In genomic region chr9:99062544-99062943, GRCm38 (mm10) we compare ENCODE assay signal across 8 mouse cellular contexts. TPM values are rescaled to one million over a fixed set of nuclear protein-coding genes. Genes with fewer than 3 reads are reported as not detected.
A peak's percentile ranks its signal among the peaks of the same experiment; 100 is the strongest.
DNase-seq lines count a peak whose midpoint lies in the region; ATAC-seq and TF ChIP-seq lines count a peak whose summit lies in the region.

No protein-coding gene starts in this region.

- peak; percentile 64; the same call in 1 of the 2 replicates for ATAC-seq in erythroblast, adult 5-6 weeks (replicated peaks; ENCODE audit: low FRiP score, poor library complexity, severe bottlenecking)
- peak; percentile 73 for ATAC-seq in kidney, embryonic 15.5 days (replicated peaks; ENCODE audit: low FRiP score)
- peak; percentile 71; the same call in 1 of the 2 replicates for ATAC-seq in liver, embryonic 11.5 days (replicated peaks; ENCODE audit: low FRiP score)
- ATAC-seq in neural tube, embryonic 12.5 days (ENCODE audit: low FRiP score, low read depth): peak; percentile 50; the same call in 1 of the 2 replicates
- ATAC-seq in stomach, postnatal 0 days (ENCODE audit: low FRiP score, low TSS enrichment): 0 out of 2 replicates have a peak, but pooled peaks have one; percentile 74

- no peak overlapping the region for H3K27ac ChIP-seq in bone marrow, adult 2 months (ENCODE audit: control insufficient read depth, insufficient read depth, low read depth, low read length, poor library complexity)
- H3K27ac ChIP-seq in heart, embryonic 10.5 days: no peak overlapping the region
- no peak overlapping the region for H3K27ac ChIP-seq in kidney, embryonic 15.5 days
- H3K27ac ChIP-seq in liver, embryonic 11.5 days (ENCODE audit: low read depth, low read length): no peak overlapping the region
- no peak overlapping the region for H3K27ac ChIP-seq in neural tube, embryonic 12.5 days
- H3K27ac ChIP-seq in stomach, postnatal 0 days (replicated peaks): no peak overlapping the region

- H3K79me2 ChIP-seq in C2C12 (ENCODE audit: control insufficient read depth, insufficient read depth): no peaks in the 10 kb centered on the region

- peaks cover 57% of the 10 kb centered on the region for H3K36me3 ChIP-seq in C2C12 (ENCODE audit: control insufficient read depth, insufficient read depth)
- H3K36me3 ChIP-seq in heart, embryonic 10.5 days: 0 out of 2 replicates have a peak, but pooled peaks cover 7% of the 10 kb centered on the region
- 0 out of 2 replicates have a peak, but pooled peaks cover 2% of the 10 kb centered on the region for H3K36me3 ChIP-seq in kidney, embryonic 15.5 days
- peaks cover 3% of the 10 kb centered on the region; the same call in 1 of the 2 replicates for H3K36me3 ChIP-seq in liver, embryonic 11.5 days (ENCODE audit: control insufficient read depth, insufficient read depth, low read length)
- H3K36me3 ChIP-seq in neural tube, embryonic 12.5 days: peaks cover 15% of the 10 kb centered on the region; the same call in 1 of the 2 replicates
- no peaks in the 10 kb centered on the region for H3K36me3 ChIP-seq in stomach, postnatal 0 days (ENCODE audit: control insufficient read depth, insufficient read depth, low read length)

- no peak for TF ChIP-seq POLR2A in bone marrow, adult 2 months (IDR thresholded peaks at IDR 0.05; ENCODE audit: borderline replicate concordance, control insufficient read depth, low read depth, low read length)

- 42% methylated on average over 7 of the region's 7 CpGs for WGBS in bone marrow, adult 2 months
- WGBS in heart, embryonic 10.5 days: 42% methylated on average over 7 of the region's 7 CpGs
- 46% methylated on average over 7 of the region's 7 CpGs for WGBS in kidney, embryonic 15.5 days
- WGBS in liver, embryonic 11.5 days: 47% methylated on average over 7 of the region's 7 CpGs
- 47% methylated on average over 7 of the region's 7 CpGs for WGBS in neural tube, embryonic 12.5 days
- 35% methylated on average over 7 of the region's 7 CpGs for WGBS in stomach, postnatal 0 days

- H3K9me3 ChIP-seq in heart, embryonic 10.5 days: no peaks in the 10 kb centered on the region
- no peaks in the 10 kb centered on the region for H3K9me3 ChIP-seq in kidney, embryonic 15.5 days (replicated peaks)
- H3K9me3 ChIP-seq in liver, embryonic 11.5 days (ENCODE audit: control insufficient read depth, low read length): no peaks in the 10 kb centered on the region
- no peaks in the 10 kb centered on the region for H3K9me3 ChIP-seq in neural tube, embryonic 12.5 days
- H3K9me3 ChIP-seq in stomach, postnatal 0 days (ENCODE audit: control insufficient read depth, low read length): no peaks in the 10 kb centered on the region

- peak; percentile 94 for TF ChIP-seq CTCF in C2C12 (IDR thresholded peaks at IDR 0.05; ENCODE audit: control insufficient read depth, insufficient read depth, insufficient read length)
- peak; percentile 96 for TF ChIP-seq CTCF in bone marrow, adult 2 months (IDR thresholded peaks at IDR 0.05; ENCODE audit: control insufficient read depth, insufficient read depth, low read length)
- TF ChIP-seq CTCF in stomach, postnatal 0 days (IDR thresholded peaks at IDR 0.05; ENCODE audit: low read depth): peak; percentile 94

- H3K4me2 ChIP-seq in kidney, embryonic 15.5 days: no peak overlapping the region
- H3K4me2 ChIP-seq in liver, embryonic 11.5 days: no peak overlapping the region
- no peak overlapping the region for H3K4me2 ChIP-seq in neural tube, embryonic 12.5 days (replicated peaks)
- H3K4me2 ChIP-seq in stomach, postnatal 0 days (replicated peaks; ENCODE audit: low read depth): no peak overlapping the region

- H3K9ac ChIP-seq in kidney, embryonic 15.5 days: no peak overlapping the region
- no peak overlapping the region for H3K9ac ChIP-seq in liver, embryonic 11.5 days (ENCODE audit: low read depth, low read length)
- no peak overlapping the region for H3K9ac ChIP-seq in neural tube, embryonic 12.5 days
- H3K9ac ChIP-seq in stomach, postnatal 0 days (ENCODE audit: low read length): no peak overlapping the region

- no peak for TF ChIP-seq EP300 in stomach, postnatal 0 days (optimal IDR thresholded peaks at IDR 0.05)

- H3K79me3 ChIP-seq in C2C12 (ENCODE audit: low read depth): no peaks in the 10 kb centered on the region

- no peaks in the 10 kb centered on the region for H3K27me3 ChIP-seq in C2C12 (ENCODE audit: control insufficient read depth, insufficient read depth, insufficient read length)
- no peaks in the 10 kb centered on the region for H3K27me3 ChIP-seq in heart, embryonic 10.5 days (ENCODE audit: insufficient read depth, poor library complexity, severe bottlenecking)
- no peaks in the 10 kb centered on the region for H3K27me3 ChIP-seq in kidney, embryonic 15.5 days
- H3K27me3 ChIP-seq in liver, embryonic 11.5 days (replicated peaks; ENCODE audit: control insufficient read depth, insufficient read depth, low read length): no peaks in the 10 kb centered on the region
- no peaks in the 10 kb centered on the region for H3K27me3 ChIP-seq in neural tube, embryonic 12.5 days (replicated peaks)
- H3K27me3 ChIP-seq in stomach, postnatal 0 days (ENCODE audit: control insufficient read depth, insufficient read depth, low read length): no peaks in the 10 kb centered on the region

- no peaks in the 10 kb centered on the region for H3K4me1 ChIP-seq in bone marrow, adult 2 months (ENCODE audit: control insufficient read depth, insufficient read depth, low read length)
- no peaks in the 10 kb centered on the region for H3K4me1 ChIP-seq in heart, embryonic 10.5 days
- H3K4me1 ChIP-seq in kidney, embryonic 15.5 days: no peaks in the 10 kb centered on the region
- no peaks in the 10 kb centered on the region for H3K4me1 ChIP-seq in liver, embryonic 11.5 days (replicated peaks; ENCODE audit: control insufficient read depth, insufficient read depth, low read length)
- H3K4me1 ChIP-seq in neural tube, embryonic 12.5 days: no peaks in the 10 kb centered on the region
- no peaks in the 10 kb centered on the region for H3K4me1 ChIP-seq in stomach, postnatal 0 days (replicated peaks; ENCODE audit: control insufficient read depth, insufficient read depth)

- no peak overlapping the region for H3K4me3 ChIP-seq in C2C12 (ENCODE audit: insufficient read depth, poor library complexity, severe bottlenecking)
- H3K4me3 ChIP-seq in bone marrow, adult 2 months (replicated peaks; ENCODE audit: control insufficient read depth, low read depth, low read length): no peak overlapping the region
- H3K4me3 ChIP-seq in heart, embryonic 10.5 days: no peak overlapping the region
- H3K4me3 ChIP-seq in kidney, embryonic 15.5 days (replicated peaks): no peak overlapping the region
- no peak overlapping the region for H3K4me3 ChIP-seq in liver, embryonic 11.5 days (ENCODE audit: low read depth, low read length)
- no peak overlapping the region for H3K4me3 ChIP-seq in neural tube, embryonic 12.5 days
- H3K4me3 ChIP-seq in stomach, postnatal 0 days (ENCODE audit: low read depth, low read length): no peak overlapping the region

- peak; percentile 83 for DNase-seq in heart, embryonic 10.5 days (ENCODE audit: low spot score)
- peak; percentile 68 for DNase-seq in liver, embryonic 11.5 days (ENCODE audit: low spot score)
- DNase-seq in stomach, postnatal 0 days (ENCODE audit: low spot score): peak; percentile 83

- H3ac ChIP-seq in C2C12 (ENCODE audit: control insufficient read depth, insufficient read length, low read depth): no peak overlapping the region

TF ChIP-seq in C2C12, 6 proteins besides CTCF, POLR2A, EP300 and RAD21:
- no peak for TF ChIP-seq MAX (IDR thresholded peaks at IDR 0.05)
- TF ChIP-seq MYOD1 (IDR thresholded peaks at IDR 0.05; ENCODE audit: control insufficient read depth, insufficient read length, low read depth): no peak
- no peak for TF ChIP-seq USF1 (IDR thresholded peaks at IDR 0.05; ENCODE audit: low read depth)
- TF ChIP-seq FOSL1 (IDR thresholded peaks at IDR 0.05; ENCODE audit: insufficient read depth, low read length, poor library complexity, severe bottlenecking): no peak
- TF ChIP-seq CEBPB (IDR thresholded peaks at IDR 0.05; ENCODE audit: low read depth): no peak
- TF ChIP-seq MYOG (IDR thresholded peaks at IDR 0.05; ENCODE audit: control insufficient read depth, extremely low read depth, insufficient read length): no peak

RNA-seq across cellular contexts. Expression of gene Gm1123, which starts 27.0 kb away (rescaled TPM):
- not detected for polyA plus RNA-seq in C2C12 (2012; fragmentation: generic; extraction: Trizol)
- not detected in 2 replicates for polyA plus RNA-seq in bone marrow, adult 2 months (2011; ENCODE audit: insufficient read depth, insufficient read length, low replicate concordance, missing spikeins)
- not detected in 2 replicates for total RNA-seq in erythroblast, adult 5-6 weeks (2015; ENCODE audit: low replicate concordance)
- not detected in 2 replicates for total RNA-seq in erythroblast, adult 5-6 weeks (2017; ENCODE audit: low replicate concordance)
- 0.09 TPM in 1 of 2 replicates, not detected in the other for polyA plus RNA-seq in heart, embryonic 10.5 days (2016; fragmentation: Nextera tagmentation; extraction: Ambion mirVana)
- polyA plus RNA-seq in kidney, embryonic 15.5 days (2015; fragmentation: Nextera tagmentation; extraction: Ambion mirVana): 0.17 and 0.80 TPM in 2 replicates
- 0.12 TPM in 1 of 2 replicates, not detected in the other for polyA plus RNA-seq in liver, embryonic 11.5 days (2014; fragmentation: Nextera tagmentation; extraction: Ambion mirVana)
- not detected in 2 replicates for polyA plus RNA-seq in neural tube, embryonic 12.5 days (2016; fragmentation: Nextera tagmentation; extraction: Ambion mirVana)
- 0.07 and 0.08 TPM in 2 replicates for polyA plus RNA-seq in stomach, postnatal 0 days (2015; fragmentation: Nextera tagmentation; extraction: Ambion mirVana)
